22 mouse cellular contexts compared by ENCODE assay signal in genomic region chr16:50261741-50262140, GRCm38 (mm10).
"Had no signal": no experiment of that assay in that cellular context is flagged by ENCODE, and none has a peak within 500 bp of the region (broad histone marks: within the 10 kb centered on the region; RNA-seq: fewer than 3 reads in every experiment).

No protein-coding gene starts in this region.

- H3K9ac ChIP-seq: heart, embryonic 12.5 days; hindbrain, embryonic 13.5 days; hindbrain, embryonic 15.5 days; kidney, embryonic 15.5 days; limb, embryonic 13.5 days; limb, embryonic 15.5 days had no signal

- ATAC-seq: forebrain, embryonic 16.5 days; hindbrain, postnatal 0 days; intestine, embryonic 16.5 days had no signal

- H3K4me1 ChIP-seq: heart, embryonic 10.5 days; heart, embryonic 12.5 days; hindbrain, embryonic 13.5 days; hindbrain, embryonic 15.5 days; kidney, embryonic 15.5 days; limb, embryonic 15.5 days had no signal

- DNase-seq: gastrocnemius, postnatal 14 days; heart, adult 18-20 months; heart, postnatal 10 days; kidney, adult 11 months; kidney, adult 2 months; kidney, adult 9 months; kidney, postnatal 14 days; kidney, postnatal 36 days; layer of hippocampus, adult 9-11 months; layer of hippocampus, postnatal 36 days; left cerebral cortex, postnatal 4 days had no signal

- H3K9me3 ChIP-seq: heart, embryonic 10.5 days; heart, embryonic 12.5 days; hindbrain, embryonic 13.5 days; hindbrain, embryonic 15.5 days; kidney, embryonic 15.5 days; limb, embryonic 13.5 days; limb, embryonic 15.5 days had no signal

- H3K4me2 ChIP-seq: heart, embryonic 12.5 days; hindbrain, embryonic 13.5 days; hindbrain, embryonic 15.5 days; kidney, embryonic 15.5 days; limb, embryonic 13.5 days; limb, embryonic 15.5 days had no signal

- H3K27me3 ChIP-seq: heart, embryonic 12.5 days; hindbrain, embryonic 13.5 days; hindbrain, embryonic 15.5 days; kidney, embryonic 15.5 days; limb, embryonic 13.5 days; limb, embryonic 15.5 days had no signal

- H3K36me3 ChIP-seq: limb, embryonic 15.5 days had no signal

- H3K27ac ChIP-seq: heart, embryonic 10.5 days; hindbrain, embryonic 13.5 days; hindbrain, embryonic 15.5 days; hindbrain, postnatal 0 days; kidney, embryonic 15.5 days; kidney, postnatal 0 days; limb, embryonic 13.5 days; limb, embryonic 15.5 days had no signal

- H3K4me3 ChIP-seq: heart, embryonic 10.5 days; heart, embryonic 12.5 days; hindbrain, embryonic 13.5 days; hindbrain, embryonic 15.5 days; kidney, embryonic 15.5 days; limb, embryonic 13.5 days; limb, embryonic 15.5 days had no signal
